Mouse (Mus musculus): ENCODE data around the gene Kdm2b. TPM values are rescaled to one million over a fixed set of nuclear protein-coding genes. Genes with fewer than 3 reads are reported as not detected.

Kdm2b gene
- polyA plus RNA-seq, 1 experiment from 2014 or later, result 8.3 TPM

- TF ChIP-seq CTCF (IDR thresholded peaks at IDR 0.05; ENCODE audit: low read depth) (no peak), EP300 (IDR thresholded peaks at IDR 0.05; ENCODE audit: low read depth) (no peak)
- ATAC-seq (no peak), DNase-seq (no peak)
- 82% methylated on average over 9 of the region's 9 CpGs for WGBS (ENCODE audit: insufficient replicate concordance)
- H3K4me3 ChIP-seq (ENCODE audit: low read depth, low read length), result no peak overlapping the region
- no peak overlapping the region for H3K27ac ChIP-seq (ENCODE audit: low read depth)
- no peak overlapping the region for H3K9ac ChIP-seq (replicated peaks)
- H3K27me3 ChIP-seq (ENCODE audit: insufficient read depth, low read length), result no peaks in the 10 kb centered on the region
- H3K9me3 ChIP-seq (ENCODE audit: low read length), result no peaks in the 10 kb centered on the region
- no peaks in the 10 kb centered on the region for H3K4me1 ChIP-seq (ENCODE audit: insufficient read depth)
- no peaks in the 10 kb centered on the region for H3K36me3 ChIP-seq (replicated peaks; ENCODE audit: insufficient read depth, low read length)
- no peak overlapping the region for H3K4me2 ChIP-seq (ENCODE audit: low read depth, low read length)
Observed at GRCm38 (mm10) chr5:122972116-122972515, 17.5 kb downstream of the Kdm2b start.

GRCm38 (mm10) chr5:122971438-122971837 is 18.2 kb downstream of the Kdm2b start:
- WGBS (ENCODE audit: insufficient replicate concordance), result 80% methylated on average over 4 of the region's 4 CpGs
- no peak for DNase-seq
- H3K4me2 ChIP-seq (ENCODE audit: low read depth, low read length), result no peak overlapping the region

GRCm38 (mm10) chr5:122970056-122970455 is 19.6 kb downstream of the Kdm2b start:
- 54% methylated on average over 5 of the region's 5 CpGs for WGBS (ENCODE audit: insufficient replicate concordance)
- no peak overlapping the region for H3K9ac ChIP-seq (replicated peaks)
- DNase-seq, result no peak
- H3K27ac ChIP-seq (ENCODE audit: low read depth), result no peak overlapping the region
- H3K4me3 ChIP-seq (ENCODE audit: low read depth, low read length), result no peak overlapping the region
- H3K36me3 ChIP-seq (replicated peaks; ENCODE audit: insufficient read depth, low read length), result no peaks in the 10 kb centered on the region
- H3K4me2 ChIP-seq (ENCODE audit: low read depth, low read length), result no peak overlapping the region
- H3K9me3 ChIP-seq (ENCODE audit: low read length), result no peaks in the 10 kb centered on the region
- TF ChIP-seq CTCF (IDR thresholded peaks at IDR 0.05; ENCODE audit: low read depth) (no peak), EP300 (IDR thresholded peaks at IDR 0.05; ENCODE audit: low read depth) (no peak)
- H3K27me3 ChIP-seq (ENCODE audit: insufficient read depth, low read length), result no peaks in the 10 kb centered on the region
- ATAC-seq, result no peak
- H3K4me1 ChIP-seq (ENCODE audit: insufficient read depth), result no peaks in the 10 kb centered on the region

More at GRCm38 (mm10) chr5:122971438-122971837, 18.2 kb downstream of the Kdm2b start:
- Histone ChIP-seq H3K9ac (replicated peaks) (no peak overlapping the region), H3K9me3 (ENCODE audit: low read length) (no peaks in the 10 kb centered on the region), H3K27ac (ENCODE audit: low read depth) (no peak overlapping the region), H3K4me1 (ENCODE audit: insufficient read depth) (no peaks in the 10 kb centered on the region), H3K4me3 (ENCODE audit: low read depth, low read length) (no peak overlapping the region), H3K36me3 (replicated peaks; ENCODE audit: insufficient read depth, low read length) (no peaks in the 10 kb centered on the region), H3K27me3 (ENCODE audit: insufficient read depth, low read length) (no peaks in the 10 kb centered on the region)
- no peak for ATAC-seq
- TF ChIP-seq CTCF (IDR thresholded peaks at IDR 0.05; ENCODE audit: low read depth), result no peak
- TF ChIP-seq EP300 (IDR thresholded peaks at IDR 0.05; ENCODE audit: low read depth), result peak; percentile 31; the same call in 1 of the 2 replicates

GRCm38 (mm10) chr5:122968322-122968721 is 21.3 kb downstream of the Kdm2b start:
- H3K27ac ChIP-seq (ENCODE audit: low read depth), result no peak overlapping the region
- DNase-seq (peak; percentile 81), ATAC-seq (peak; percentile 62; the same call in 1 of the 2 replicates)
- no peaks in the 10 kb centered on the region for H3K27me3 ChIP-seq (ENCODE audit: insufficient read depth, low read length)
- 14% methylated on average over 4 of the region's 4 CpGs for WGBS (ENCODE audit: insufficient replicate concordance)
- no peaks in the 10 kb centered on the region for H3K9me3 ChIP-seq (ENCODE audit: low read length)
- TF ChIP-seq EP300 (IDR thresholded peaks at IDR 0.05; ENCODE audit: low read depth), result no peak
- peak; percentile 95 for TF ChIP-seq CTCF (IDR thresholded peaks at IDR 0.05; ENCODE audit: low read depth)
- H3K36me3 ChIP-seq (replicated peaks; ENCODE audit: insufficient read depth, low read length), result no peaks in the 10 kb centered on the region
- H3K4me2 ChIP-seq (ENCODE audit: low read depth, low read length), result no peak overlapping the region
- no peak overlapping the region for H3K4me3 ChIP-seq (ENCODE audit: low read depth, low read length)
- H3K9ac ChIP-seq (replicated peaks), result no peak overlapping the region
- H3K4me1 ChIP-seq (ENCODE audit: insufficient read depth), result 0 out of 2 replicates have a peak, but pooled peaks cover 2% of the 10 kb centered on the region

GRCm38 (mm10) chr5:122965427-122965826 is 24.2 kb downstream of the Kdm2b start:
- Histone ChIP-seq H3K4me1 (ENCODE audit: insufficient read depth) (0 out of 2 replicates have a peak, but pooled peaks cover 2% of the 10 kb centered on the region), H3K9ac (replicated peaks) (no peak overlapping the region), H3K4me2 (ENCODE audit: low read depth, low read length) (no peak overlapping the region), H3K4me3 (ENCODE audit: low read depth, low read length) (no peak overlapping the region), H3K36me3 (replicated peaks; ENCODE audit: insufficient read depth, low read length) (no peaks in the 10 kb centered on the region), H3K27me3 (ENCODE audit: insufficient read depth, low read length) (no peaks in the 10 kb centered on the region), H3K27ac (ENCODE audit: low read depth) (no peak overlapping the region), H3K9me3 (ENCODE audit: low read length) (no peaks in the 10 kb centered on the region)
- ATAC-seq, result no peak
- TF ChIP-seq CTCF (IDR thresholded peaks at IDR 0.05; ENCODE audit: low read depth) (no peak), EP300 (IDR thresholded peaks at IDR 0.05; ENCODE audit: low read depth) (no peak)
- DNase-seq, result no peak
- 50% methylated on average over 11 of the region's 11 CpGs for WGBS (ENCODE audit: insufficient replicate concordance)

GRCm38 (mm10) chr5:122964853-122965252 is 24.8 kb downstream of the Kdm2b start:
- ATAC-seq (peak; percentile 47; the same call in 1 of the 2 replicates), DNase-seq (no peak)
- no peaks in the 10 kb centered on the region for H3K36me3 ChIP-seq (replicated peaks; ENCODE audit: insufficient read depth, low read length)
- no peaks in the 10 kb centered on the region for H3K9me3 ChIP-seq (ENCODE audit: low read length)
- H3K4me1 ChIP-seq (ENCODE audit: insufficient read depth), result 0 out of 2 replicates have a peak, but pooled peaks cover 2% of the 10 kb centered on the region
- H3K4me3 ChIP-seq (ENCODE audit: low read depth, low read length), result no peak overlapping the region
- no peak overlapping the region for H3K4me2 ChIP-seq (ENCODE audit: low read depth, low read length)
- no peak overlapping the region for H3K27ac ChIP-seq (ENCODE audit: low read depth)
- TF ChIP-seq EP300 (IDR thresholded peaks at IDR 0.05; ENCODE audit: low read depth) (no peak), CTCF (IDR thresholded peaks at IDR 0.05; ENCODE audit: low read depth) (no peak)
- no peak overlapping the region for H3K9ac ChIP-seq (replicated peaks)
- H3K27me3 ChIP-seq (ENCODE audit: insufficient read depth, low read length), result no peaks in the 10 kb centered on the region
- 76% methylated on average over 6 of the region's 6 CpGs for WGBS (ENCODE audit: insufficient replicate concordance)
